Mouse (Mus musculus) hindbrain, embryonic 15.5 days (tissue): Measurements from ENCODE around the gene Magi1. TPM values are rescaled to one million over a fixed set of nuclear protein-coding genes. Genes with fewer than 3 reads are reported as not detected.

ENCODE experiments used
- ATAC-seq: fragments of 200-750 bp; cut with Nextera tagmentation; 2 replicates; pipeline ENCODE4 v1.8.0; 2017; ENCODE audit warnings: low read depth, moderate number of reproducible peaks, moderate TSS enrichment; ENCODE audit not compliant: low FRiP score
- H3K27ac ChIP-seq: fragments of 300-500 bp; sonication (generic); replicated peaks from 2 replicates; pipeline ENCODE4 v1.5.1; 2015; ENCODE audit warnings: mild to moderate bottlenecking, inconsistent platforms
- H3K27me3 ChIP-seq: fragments of 300-500 bp; sonication (generic); 2 replicates; pipeline ENCODE4 v1.6.1; 2015; ENCODE audit warnings: control low read depth, inconsistent platforms
- H3K36me3 ChIP-seq: fragments of 300-500 bp; sonication (generic); 2 replicates; pipeline ENCODE4 v1.6.1; 2015; ENCODE audit warnings: control low read depth, inconsistent platforms
- H3K4me1 ChIP-seq: fragments of 300-500 bp; sonication (generic); replicated peaks from 2 replicates; pipeline ENCODE4 v1.6.1; 2015; ENCODE audit warnings: control low read depth, inconsistent platforms
- H3K4me2 ChIP-seq: fragments of 300-500 bp; sonication (generic); 2 replicates; pipeline ENCODE4 v1.6.1; 2015; ENCODE audit warnings: moderate library complexity, mild to moderate bottlenecking, inconsistent platforms
- H3K4me3 ChIP-seq: fragments of 300-500 bp; sonication (generic); 2 replicates; pipeline ENCODE4 v1.5.1; 2015; ENCODE audit warnings: mild to moderate bottlenecking, inconsistent platforms
- H3K9ac ChIP-seq: fragments of 300-500 bp; sonication (generic); 2 replicates; pipeline ENCODE4 v1.6.1; 2015; ENCODE audit warnings: inconsistent platforms
- H3K9me3 ChIP-seq: fragments of 300-500 bp; sonication (generic); 2 replicates; pipeline ENCODE4 v1.6.1; 2016; ENCODE audit warnings: control low read depth, inconsistent platforms
- WGBS: fragments of 180-500 bp; shearing (Covaris S2); methylation state at CpG from one replicate; pipeline ENCODE4 v1.1.7; 2015; 5-methylcytosine and 5-hydroxymethylcytosine counted together
- polyA plus RNA-seq: library from polyadenylated mRNA; unstranded; fragments of >200 nt; fragmentation: Nextera tagmentation; extraction: Ambion mirVana; gene quantifications from 2 replicates; pipeline ENCODE4 v1.2.1, GENCODE M21; 2015

Magi1 gene
- polyA plus RNA-seq, 1 experiment from 2014 or later, result 30.4 TPM

GRCm38 (mm10) chr6:93979241-93979640, 304.5 kb downstream of the Magi1 start:
- ATAC-seq, result no peak
- peaks cover 7% of the 10 kb centered on the region; the same call in 1 of the 2 replicates for H3K4me1 ChIP-seq
- no peaks in the 10 kb centered on the region for H3K9me3 ChIP-seq
- no peak overlapping the region for H3K4me2 ChIP-seq
- H3K9ac ChIP-seq, result no peak overlapping the region
- H3K36me3 ChIP-seq, result no peaks in the 10 kb centered on the region
- H3K4me3 ChIP-seq, result no peak overlapping the region
- 90% methylated on average over 3 of the region's 3 CpGs for WGBS
- H3K27ac ChIP-seq, result no peak overlapping the region
- no peaks in the 10 kb centered on the region for H3K27me3 ChIP-seq

GRCm38 (mm10) chr6:93968721-93969120, 315.0 kb downstream of the Magi1 start:
- no peak for ATAC-seq
- Histone ChIP-seq H3K4me1 (no peaks in the 10 kb centered on the region), H3K9ac (no peak overlapping the region), H3K36me3 (no peaks in the 10 kb centered on the region), H3K4me3 (no peak overlapping the region), H3K9me3 (no peaks in the 10 kb centered on the region), H3K27me3 (no peaks in the 10 kb centered on the region), H3K27ac (no peak overlapping the region), H3K4me2 (no peak overlapping the region)
- WGBS, result 76% methylated on average over 2 of the region's 2 CpGs

- Histone ChIP-seq H3K4me3 (no peak overlapping the region), H3K27ac (no peak overlapping the region), H3K4me2 (no peak overlapping the region), H3K9ac (no peak overlapping the region), H3K36me3 (no peaks in the 10 kb centered on the region), H3K4me1 (0 out of 2 replicates have a peak, but pooled peaks cover under 1% of the 10 kb centered on the region), H3K27me3 (no peaks in the 10 kb centered on the region), H3K9me3 (no peaks in the 10 kb centered on the region)
- no peak for ATAC-seq
- WGBS, result 91% methylated on average over 5 of the region's 5 CpGs
Observed at GRCm38 (mm10) chr6:93962757-93963336, 320.9 kb downstream of the Magi1 start.

GRCm38 (mm10) chr6:93961782-93962181, 321.9 kb downstream of the Magi1 start:
- H3K9me3 ChIP-seq, result no peaks in the 10 kb centered on the region
- H3K27me3 ChIP-seq, result no peaks in the 10 kb centered on the region
- no peak overlapping the region for H3K27ac ChIP-seq
- H3K36me3 ChIP-seq, result no peaks in the 10 kb centered on the region
- peaks cover 10% of the 10 kb centered on the region for H3K4me1 ChIP-seq
- 78% methylated on average over 1 of the region's 1 CpGs for WGBS
- H3K4me3 ChIP-seq, result no peak overlapping the region
- ATAC-seq, result no peak
- H3K9ac ChIP-seq, result no peak overlapping the region
- H3K4me2 ChIP-seq, result no peak overlapping the region

GRCm38 (mm10) chr6:93957172-93957571, 326.5 kb downstream of the Magi1 start:
- H3K9ac ChIP-seq, result no peak overlapping the region
- no peak overlapping the region for H3K4me3 ChIP-seq
- H3K36me3 ChIP-seq, result no peaks in the 10 kb centered on the region
- H3K4me1 ChIP-seq, result peaks cover 16% of the 10 kb centered on the region
- H3K4me2 ChIP-seq, result no peak overlapping the region
- WGBS, result 18% methylated on average over 2 of the region's 2 CpGs
- H3K9me3 ChIP-seq, result no peaks in the 10 kb centered on the region
- no peak; the same call in 1 of the 2 replicates for ATAC-seq
- H3K27ac ChIP-seq, result no peak overlapping the region
- no peaks in the 10 kb centered on the region for H3K27me3 ChIP-seq

- no peaks in the 10 kb centered on the region for H3K27me3 ChIP-seq
- H3K36me3 ChIP-seq, result no peaks in the 10 kb centered on the region
- H3K9ac ChIP-seq, result no peak overlapping the region
- ATAC-seq, result no peak
- no peaks in the 10 kb centered on the region for H3K9me3 ChIP-seq
- WGBS, result 74% methylated on average over 2 of the region's 2 CpGs
- H3K4me1 ChIP-seq, result no peaks in the 10 kb centered on the region
- no peak overlapping the region for H3K4me2 ChIP-seq
- H3K27ac ChIP-seq, result no peak overlapping the region
- no peak overlapping the region for H3K4me3 ChIP-seq
Observed at GRCm38 (mm10) chr6:93946612-93947011, 337.1 kb downstream of the Magi1 start.

GRCm38 (mm10) chr6:93936359-93936758, 347.4 kb downstream of the Magi1 start:
- ATAC-seq, result no peak

GRCm38 (mm10) chr6:93935793-93936192, 347.9 kb downstream of the Magi1 start:
- Histone ChIP-seq H3K9ac (no peak overlapping the region), H3K4me2 (no peak overlapping the region), H3K27me3 (no peaks in the 10 kb centered on the region), H3K4me1 (no peaks in the 10 kb centered on the region), H3K27ac (no peak overlapping the region), H3K4me3 (no peak overlapping the region), H3K9me3 (no peaks in the 10 kb centered on the region), H3K36me3 (no peaks in the 10 kb centered on the region)
- 75% methylated on average over 4 of the region's 4 CpGs for WGBS
- ATAC-seq, result no peak

More at GRCm38 (mm10) chr6:93936359-93936758, 347.4 kb downstream of the Magi1 start:
- Histone ChIP-seq H3K4me1 (no peaks in the 10 kb centered on the region), H3K36me3 (no peaks in the 10 kb centered on the region), H3K4me3 (no peak overlapping the region), H3K27me3 (no peaks in the 10 kb centered on the region), H3K27ac (no peak overlapping the region), H3K9me3 (no peaks in the 10 kb centered on the region), H3K9ac (no peak overlapping the region), H3K4me2 (no peak overlapping the region)
- 91% methylated on average over 6 of the region's 6 CpGs for WGBS

- H3K27me3 ChIP-seq, result no peaks in the 10 kb centered on the region
- no peak for ATAC-seq
- WGBS, result 91% methylated on average over 2 of the region's 2 CpGs
- no peak overlapping the region for H3K4me3 ChIP-seq
- no peak overlapping the region for H3K4me2 ChIP-seq
- H3K9ac ChIP-seq, result no peak overlapping the region
- no peaks in the 10 kb centered on the region for H3K36me3 ChIP-seq
- H3K27ac ChIP-seq, result no peak overlapping the region
- no peaks in the 10 kb centered on the region for H3K9me3 ChIP-seq
- no peaks in the 10 kb centered on the region for H3K4me1 ChIP-seq
Observed at GRCm38 (mm10) chr6:93934700-93935099, 349.0 kb downstream of the Magi1 start.

GRCm38 (mm10) chr6:93924568-93924967, 359.1 kb downstream of the Magi1 start:
- Histone ChIP-seq H3K27me3 (no peaks in the 10 kb centered on the region), H3K4me1 (peaks cover 8% of the 10 kb centered on the region; the same call in 1 of the 2 replicates), H3K27ac (no peak overlapping the region), H3K9me3 (no peaks in the 10 kb centered on the region), H3K36me3 (no peaks in the 10 kb centered on the region), H3K4me3 (no peak overlapping the region), H3K9ac (no peak overlapping the region), H3K4me2 (no peak overlapping the region)
- 85% methylated on average over 2 of the region's 2 CpGs for WGBS
- no peak for ATAC-seq

GRCm38 (mm10) chr6:93923972-93924371, 359.7 kb downstream of the Magi1 start:
- no peak overlapping the region for H3K27ac ChIP-seq
- ATAC-seq, result no peak
- 45% methylated on average over 3 of the region's 3 CpGs for WGBS
- H3K9me3 ChIP-seq, result no peaks in the 10 kb centered on the region
- peaks cover 8% of the 10 kb centered on the region; the same call in 1 of the 2 replicates for H3K4me1 ChIP-seq
- H3K36me3 ChIP-seq, result no peaks in the 10 kb centered on the region
- H3K27me3 ChIP-seq, result no peaks in the 10 kb centered on the region
- no peak overlapping the region for H3K9ac ChIP-seq
- no peak overlapping the region for H3K4me3 ChIP-seq
- H3K4me2 ChIP-seq, result no peak overlapping the region

GRCm38 (mm10) chr6:93923351-93923750, 360.4 kb downstream of the Magi1 start:
- peaks cover 8% of the 10 kb centered on the region; the same call in 1 of the 2 replicates for H3K4me1 ChIP-seq
- no peak overlapping the region for H3K4me2 ChIP-seq
- 31% methylated on average over 5 of the region's 5 CpGs for WGBS
- no peaks in the 10 kb centered on the region for H3K27me3 ChIP-seq
- H3K4me3 ChIP-seq, result no peak overlapping the region
- H3K9ac ChIP-seq, result no peak overlapping the region
- no peak overlapping the region for H3K27ac ChIP-seq
- H3K9me3 ChIP-seq, result no peaks in the 10 kb centered on the region
- ATAC-seq, result no peak
- H3K36me3 ChIP-seq, result no peaks in the 10 kb centered on the region

- Histone ChIP-seq H3K4me1 (peaks cover 8% of the 10 kb centered on the region; the same call in 1 of the 2 replicates), H3K4me3 (no peak overlapping the region), H3K27me3 (no peaks in the 10 kb centered on the region), H3K4me2 (no peak overlapping the region), H3K36me3 (no peaks in the 10 kb centered on the region), H3K9me3 (no peaks in the 10 kb centered on the region), H3K9ac (no peak overlapping the region), H3K27ac (no peak overlapping the region)
- no peak for ATAC-seq
- 72% methylated on average over 7 of the region's 7 CpGs for WGBS
Observed at GRCm38 (mm10) chr6:93922931-93923330, 360.8 kb downstream of the Magi1 start.
